Mouse (Mus musculus) intestine, postnatal 0 days (tissue): ENCODE results near the gene Il6ra. TPM values are rescaled to one million over a fixed set of nuclear protein-coding genes. Genes with fewer than 3 reads are reported as not detected.
"Not testable (repeated sequence)": the region's sequence is repeated elsewhere in the genome, so short reads cannot be mapped to it uniquely, and the experiment has no call there.

ENCODE experiments used
- ATAC-seq: fragments of 200-750 bp; cut with Nextera tagmentation; 2 replicates; pipeline ENCODE4 v1.8.0; 2017; ENCODE audit warnings: mild to moderate bottlenecking, moderate TSS enrichment, moderate library complexity
- H3K27ac ChIP-seq: fragments of 300-500 bp; sonication (generic); 2 replicates; pipeline ENCODE4 v1.5.1; 2014; ENCODE audit warnings: mild to moderate bottlenecking, low read depth, low read length, moderate library complexity
- H3K27me3 ChIP-seq: fragments of 300-500 bp; sonication (generic); replicated peaks from 2 replicates; pipeline ENCODE4 v1.6.1; 2014; ENCODE audit warnings: low read length, mixed read lengths; ENCODE audit not compliant: control insufficient read depth, insufficient read depth
- H3K36me3 ChIP-seq: fragments of 300-500 bp; sonication (generic); 2 replicates; pipeline ENCODE4 v1.6.1; 2014; ENCODE audit warnings: mild to moderate bottlenecking, moderate library complexity; ENCODE audit not compliant: control insufficient read depth, insufficient read depth
- H3K4me1 ChIP-seq: fragments of 300-500 bp; sonication (generic); replicated peaks from 2 replicates; pipeline ENCODE4 v1.6.1; 2014; ENCODE audit warnings: antibody characterized with exemption, low read length, mixed read lengths; ENCODE audit not compliant: control insufficient read depth, insufficient read depth
- H3K4me2 ChIP-seq: fragments of 300-500 bp; sonication (generic); replicated peaks from 2 replicates; pipeline ENCODE4 v1.6.1; 2014; ENCODE audit warnings: low read depth, mild to moderate bottlenecking, moderate library complexity
- H3K4me3 ChIP-seq: fragments of 300-500 bp; sonication (generic); 2 replicates; pipeline ENCODE4 v1.5.1; 2014; ENCODE audit warnings: low read depth, low read length
- H3K9ac ChIP-seq: fragments of 300-500 bp; sonication (generic); 2 replicates; pipeline ENCODE4 v1.6.1; 2014; ENCODE audit warnings: mild to moderate bottlenecking, low read depth, low read length
- H3K9me3 ChIP-seq: fragments of 300-500 bp; sonication (generic); 2 replicates; pipeline ENCODE4 v1.6.1; 2016; ENCODE audit warnings: mixed run types; ENCODE audit not compliant: control insufficient read depth
- CTCF ChIP-seq: sonication (generic); IDR thresholded peaks from 2 replicates; pipeline ENCODE4 v1.5.1; 2016; ENCODE audit warnings: low read depth, mild to moderate bottlenecking, control low read depth, antibody characterized with exemption, moderate library complexity
- WGBS: fragments of 180-500 bp; shearing (Covaris S2); extraction: QIAGEN DNeasy Blood & Tissue Kit; methylation state at CpG from one replicate; pipeline ENCODE4 v1.1.7; 2014; 5-methylcytosine and 5-hydroxymethylcytosine counted together
- polyA plus RNA-seq: library from polyadenylated mRNA; unstranded; fragments of >200 nt; fragmentation: Nextera tagmentation; extraction: Ambion mirVana; gene quantifications from 2 replicates; pipeline ENCODE4 v1.2.1, GENCODE M21; 2015

The Il6ra gene
- polyA plus RNA-seq, 1 experiment from 2014 or later: 2.8 TPM

- ATAC-seq: no peak
- Histone ChIP-seq H3K9me3 (no peaks in the 10 kb centered on the region), H3K4me1 (no peaks in the 10 kb centered on the region), H3K36me3 (no peaks in the 10 kb centered on the region), H3K27ac (no peak overlapping the region), H3K9ac (no peak overlapping the region), H3K4me2 (no peak overlapping the region), H3K27me3 (no peaks in the 10 kb centered on the region), H3K4me3 (no peak overlapping the region)
- TF ChIP-seq CTCF: peak; percentile 41
- 76% methylated on average over 9 of the region's 9 CpGs for WGBS
Observed at GRCm38 (mm10) chr3:89863716-89864509, 49.1 kb downstream of the Il6ra start.

DNA sequence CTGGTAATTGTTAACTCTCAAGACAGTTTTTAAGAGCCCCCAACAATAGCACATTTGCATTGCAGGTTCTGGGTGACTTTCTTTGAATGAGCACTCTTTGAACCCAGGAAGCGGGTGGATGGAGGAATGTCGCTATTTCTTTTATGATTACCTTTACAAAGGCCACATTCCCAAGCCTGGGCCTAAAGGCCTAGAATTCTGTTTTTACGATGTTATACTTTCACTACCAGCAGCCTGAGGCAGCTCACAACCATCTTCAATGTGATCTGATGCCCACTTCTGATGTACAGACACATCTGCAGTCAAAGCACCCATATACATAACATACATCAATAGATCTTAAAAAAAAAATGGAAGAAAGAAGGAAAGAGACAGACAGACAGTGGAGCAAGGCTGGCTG lies 49.7 kb downstream of the Il6ra start:
- 64% methylated on average over 3 of the region's 3 CpGs for WGBS
- not testable (repeated sequence) for H3K4me3 ChIP-seq

GRCm38 (mm10) chr3:89862182-89862761 lies 50.7 kb downstream of the Il6ra start:
- Histone ChIP-seq H3K9ac (no peak overlapping the region), H3K9me3 (no peaks in the 10 kb centered on the region), H3K36me3 (no peaks in the 10 kb centered on the region), H3K4me2 (no peak overlapping the region), H3K27me3 (no peaks in the 10 kb centered on the region), H3K27ac (no peak overlapping the region), H3K4me1 (no peaks in the 10 kb centered on the region), H3K4me3 (no peak overlapping the region)
- WGBS: 56% methylated on average over 8 of the region's 8 CpGs
- no peak for TF ChIP-seq CTCF
- ATAC-seq: no peak

More for the DNA sequence above, 49.7 kb downstream of the Il6ra start:
- H3K4me2 ChIP-seq, H3K9ac ChIP-seq, H3K27me3 ChIP-seq, H3K9me3 ChIP-seq, H3K36me3 ChIP-seq, ATAC-seq, H3K4me1 ChIP-seq, H3K27ac ChIP-seq: not testable (repeated sequence)

DNA sequence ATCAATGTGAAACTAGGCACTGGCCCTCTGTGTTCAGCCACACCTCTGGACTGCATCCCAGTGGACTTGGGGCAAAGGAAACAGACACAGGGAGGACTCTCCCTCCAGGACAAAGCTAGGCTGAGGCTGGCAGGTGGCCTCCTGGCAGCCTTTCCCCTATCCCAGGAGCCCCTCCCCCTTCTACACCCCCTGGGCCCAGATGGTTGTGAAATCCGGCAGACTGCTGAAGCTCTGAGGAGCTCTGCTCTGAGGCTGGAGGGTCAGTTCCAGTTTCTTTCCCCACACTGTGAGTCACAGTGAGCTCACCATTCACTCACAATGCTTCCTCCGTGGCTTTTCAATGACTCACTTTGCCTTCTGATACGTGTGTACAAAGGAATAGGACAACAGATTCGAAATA lies 51.9 kb downstream of the Il6ra start:
- no peak overlapping the region for H3K27ac ChIP-seq
- no peaks in the 10 kb centered on the region for H3K4me1 ChIP-seq
- H3K4me2 ChIP-seq: no peak overlapping the region
- no peak for TF ChIP-seq CTCF
- no peaks in the 10 kb centered on the region for H3K27me3 ChIP-seq
- ATAC-seq: peak; percentile 55; the same call in 1 of the 2 replicates
- 33% methylated on average over 4 of the region's 4 CpGs for WGBS
- no peak overlapping the region for H3K4me3 ChIP-seq
- no peaks in the 10 kb centered on the region for H3K36me3 ChIP-seq
- H3K9me3 ChIP-seq: no peaks in the 10 kb centered on the region
- no peak overlapping the region for H3K9ac ChIP-seq

- no peak for ATAC-seq
- Histone ChIP-seq H3K4me2 (no peak overlapping the region), H3K9me3 (no peaks in the 10 kb centered on the region), H3K9ac (no peak overlapping the region), H3K4me3 (no peak overlapping the region), H3K36me3 (no peaks in the 10 kb centered on the region), H3K4me1 (no peaks in the 10 kb centered on the region), H3K27ac (no peak overlapping the region), H3K27me3 (no peaks in the 10 kb centered on the region)
- TF ChIP-seq CTCF: no peak
- WGBS: 64% methylated on average over 3 of the region's 3 CpGs
Observed at GRCm38 (mm10) chr3:89860343-89860742, 52.7 kb downstream of the Il6ra start.

GRCm38 (mm10) chr3:89859936-89860335 lies 53.1 kb downstream of the Il6ra start:
- WGBS: 64% methylated on average over 3 of the region's 3 CpGs
- no peak overlapping the region for H3K27ac ChIP-seq
- ATAC-seq: no peak
- no peaks in the 10 kb centered on the region for H3K9me3 ChIP-seq
- H3K27me3 ChIP-seq: no peaks in the 10 kb centered on the region
- H3K36me3 ChIP-seq: no peaks in the 10 kb centered on the region
- no peak overlapping the region for H3K4me2 ChIP-seq
- H3K4me1 ChIP-seq: no peaks in the 10 kb centered on the region
- TF ChIP-seq CTCF: no peak
- no peak overlapping the region for H3K9ac ChIP-seq
- no peak overlapping the region for H3K4me3 ChIP-seq
